Mouse (Mus musculus): ENCODE data around the gene Yju2. TPM values are rescaled to one million over a fixed set of nuclear protein-coding genes. Genes with fewer than 3 reads are reported as not detected.

Gene Yju2
- total RNA-seq, 2 experiments from 2014 or later, result 7.8 TPM

DNA sequence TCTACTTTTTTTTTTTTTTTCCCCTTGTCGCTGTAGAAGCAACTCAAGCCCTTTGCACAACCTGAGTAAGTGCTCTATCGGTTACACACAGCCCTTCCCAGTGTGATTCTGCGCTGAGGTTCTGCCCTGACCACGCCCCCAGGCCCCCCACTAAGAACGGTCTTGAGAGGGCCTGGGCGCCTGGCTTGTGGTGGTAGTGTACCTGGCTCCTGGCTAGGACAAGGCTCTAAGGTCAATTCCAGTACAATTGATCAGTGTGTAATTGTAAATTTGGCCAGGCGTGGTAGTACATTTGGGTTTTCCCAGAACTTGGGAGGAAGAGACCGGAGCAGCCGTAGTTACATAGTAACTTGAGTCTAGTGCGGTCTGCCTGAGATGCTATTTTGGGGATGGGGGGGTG is 48.1 kb downstream of the Yju2 start:
- no peak for DNase-seq

DNA sequence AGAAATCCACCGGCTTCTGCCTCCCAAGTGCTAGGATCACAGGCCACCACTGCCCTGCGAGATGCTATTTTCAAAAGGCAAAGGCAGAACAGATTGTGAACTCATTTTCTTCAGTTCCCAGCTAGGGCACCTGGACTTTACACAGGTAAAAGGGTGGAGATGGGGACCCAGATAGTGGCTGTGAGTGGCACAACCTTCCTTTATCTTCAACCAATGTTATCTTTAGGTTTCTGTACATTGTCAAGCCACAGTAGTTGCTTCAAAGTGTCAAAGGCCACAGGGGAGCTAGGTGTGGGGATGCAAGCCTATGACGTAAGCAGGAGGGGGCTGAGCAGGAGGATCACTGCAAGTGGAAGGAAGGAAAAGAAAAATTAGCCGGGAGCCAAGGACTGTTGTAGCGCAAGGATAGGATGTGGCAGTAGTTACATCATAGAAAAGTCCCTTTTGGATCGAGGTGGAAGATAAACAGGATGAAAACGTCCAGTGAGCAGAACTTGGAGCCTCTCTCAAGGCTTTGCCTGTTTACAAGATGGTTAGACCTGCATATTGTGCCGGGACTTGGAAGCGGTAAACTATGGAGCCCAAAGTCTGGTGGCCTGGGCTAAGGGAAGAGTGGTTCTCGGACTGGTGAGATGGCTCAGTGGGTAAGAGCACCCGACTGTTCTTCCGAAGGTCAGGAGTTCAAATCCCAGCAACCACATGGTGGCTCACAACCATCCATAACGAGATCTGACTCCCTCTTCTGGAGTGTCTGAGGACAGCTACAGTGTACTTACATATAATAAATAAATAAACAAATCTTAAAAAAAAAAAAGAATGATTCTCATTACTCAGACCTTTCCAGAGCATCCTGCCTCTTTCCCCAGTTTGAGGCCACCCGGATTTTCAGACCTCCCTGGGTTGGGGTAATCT is 48.8 kb downstream of the Yju2 start:
- DNase-seq, result no peak

DNA sequence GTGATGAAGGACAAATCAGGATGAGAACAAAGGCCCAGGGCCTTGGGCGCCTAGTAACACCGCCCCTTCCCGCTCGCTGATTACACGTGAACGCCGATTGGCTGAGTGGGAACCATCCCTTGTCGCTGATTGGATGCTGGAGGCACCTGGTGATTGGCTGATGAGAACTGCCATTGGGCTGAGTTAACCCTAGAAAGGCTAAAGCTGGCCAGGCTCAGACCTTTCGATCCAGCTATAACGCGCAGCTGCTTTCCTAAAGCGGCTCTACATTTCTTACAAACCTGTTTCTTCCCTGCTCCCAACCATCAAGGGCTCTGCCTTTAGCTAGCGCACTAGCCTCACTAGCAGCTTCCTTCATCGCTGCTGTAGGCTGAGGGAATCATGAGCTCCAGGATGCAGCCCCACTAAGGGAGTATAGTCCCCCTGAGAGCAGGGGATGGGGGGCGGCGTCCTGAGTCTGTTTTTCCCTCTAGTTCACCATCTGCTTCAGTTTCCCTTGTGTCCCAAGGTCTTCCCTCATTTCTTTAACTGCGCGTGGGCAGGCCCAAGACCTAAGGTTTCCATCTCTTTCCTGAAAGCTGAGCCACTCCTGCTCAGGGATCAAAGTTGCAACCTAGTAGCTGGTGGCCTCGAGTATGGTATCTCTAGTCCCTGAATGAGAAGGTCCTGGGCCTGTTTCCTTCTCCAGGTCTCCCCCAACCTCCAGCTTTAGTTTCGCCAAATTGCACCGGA is 49.6 kb downstream of the Yju2 start:
- DNase-seq, result peak; percentile 92

- DNase-seq, result peak; percentile 91
Measured at GRCm38 (mm10) chr17:56009088-56009961, 50.4 kb downstream of the Yju2 start.

GRCm38 (mm10) chr17:56009962-56010240 is 51.0 kb downstream of the Yju2 start:
- no peak for DNase-seq

DNA sequence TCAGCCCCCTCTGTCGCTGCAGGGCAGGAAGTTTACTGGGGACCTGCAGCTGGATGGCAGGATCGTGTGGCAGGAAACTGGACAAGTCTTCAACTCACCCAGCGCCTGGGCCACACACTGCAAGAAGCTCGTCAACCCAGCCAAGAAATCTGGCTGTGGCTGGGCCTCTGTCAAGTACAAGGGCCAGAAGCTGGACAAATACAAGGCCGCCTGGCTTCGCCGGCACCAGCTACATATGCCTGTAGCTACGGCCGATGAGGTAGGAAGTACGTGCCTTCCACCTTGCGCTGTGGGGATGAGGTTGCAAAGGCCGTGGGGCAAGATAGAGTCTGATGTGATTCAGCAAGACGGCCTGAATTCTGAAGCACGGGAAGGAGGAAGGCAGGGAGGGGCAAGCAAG is 51.4 kb downstream of the Yju2 start:
- DNase-seq, result no peak

DNA sequence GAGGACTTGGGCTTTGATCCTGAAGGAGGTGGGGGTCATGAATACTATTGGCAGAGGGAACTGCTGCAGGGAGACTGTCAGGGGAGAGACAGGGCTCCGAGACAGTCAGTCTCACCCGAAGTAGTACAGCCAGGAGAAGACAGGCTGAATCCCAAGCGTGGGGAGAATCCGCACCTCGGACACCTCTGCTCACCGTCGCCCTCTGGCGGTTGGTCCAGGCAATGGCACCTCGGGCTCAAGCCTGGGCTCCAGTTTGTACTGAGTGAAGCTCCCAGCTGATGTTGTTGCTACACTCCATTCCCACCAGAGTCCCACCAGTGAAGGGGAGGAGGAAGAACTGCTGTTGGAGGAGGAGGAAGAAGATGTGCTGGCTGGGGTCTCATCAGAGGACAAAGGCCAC is 51.8 kb downstream of the Yju2 start:
- peak; percentile 67 for DNase-seq

DNA sequence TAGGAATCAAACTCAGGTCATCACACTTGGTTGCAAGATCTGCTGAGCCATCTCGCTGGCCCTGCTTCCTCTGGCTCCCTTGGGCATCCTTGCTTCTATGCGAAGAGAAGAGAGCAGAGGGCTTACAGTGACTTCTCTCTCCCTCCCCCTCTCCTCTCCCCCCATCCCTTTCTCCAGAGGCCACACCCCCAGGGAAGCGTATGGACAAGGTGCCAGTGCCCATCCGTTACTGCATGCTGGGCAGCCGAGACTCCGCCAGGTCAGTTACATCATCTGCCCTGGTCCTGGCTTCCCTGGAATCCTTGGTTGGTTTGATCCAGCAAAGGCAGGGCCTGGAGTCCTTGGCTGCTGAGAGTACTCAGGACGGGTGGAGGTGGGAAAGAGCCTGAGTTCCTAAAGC is 52.5 kb downstream of the Yju2 start:
- no peak for DNase-seq

- no peak for DNase-seq
Measured at GRCm38 (mm10) chr17:56015293-56015692, 56.4 kb downstream of the Yju2 start.

- DNase-seq, result no peak
Measured at GRCm38 (mm10) chr17:56016382-56016781, 57.5 kb downstream of the Yju2 start.

- DNase-seq, result no peak
Measured at GRCm38 (mm10) chr17:56016793-56017785, 58.2 kb downstream of the Yju2 start.

- DNase-seq, result no peak
Measured at GRCm38 (mm10) chr17:56017848-56018247, 58.9 kb downstream of the Yju2 start.

Other genes starting within 250 kb of the Yju2 start
- gene Pot1b, start 246.5 kb upstream of the Yju2 start, total RNA-seq (2021), result 1 to 10 TPM; 1.3 to 2.4 TPM
- gene Adgre4, start 209.1 kb upstream of the Yju2 start, total RNA-seq (2021), result under 1 TPM in 1 of 2 experiments, not detected in 1; 0.19 TPM
- gene Zfp119a, start 80.2 kb upstream of the Yju2 start, total RNA-seq (2021), result 1 to 10 TPM; 2.7 to 3.2 TPM
- 1 to 10 TPM; 2.6 to 3.4 TPM for gene Zfp959, start 67.0 kb upstream of the Yju2 start, total RNA-seq (2021)
- 1 to 10 TPM; 3.0 to 3.1 TPM for gene Zfp119b, start 9.6 kb upstream of the Yju2 start, total RNA-seq (2021)
- under 1 TPM in 1 of 2 experiments, not detected in 1; 0.31 TPM for gene Ebi3, start 6.5 kb upstream of the Yju2 start, total RNA-seq (2021)
- under 1 TPM in 1 of 2 experiments, not detected in 1; 0.28 TPM for gene Shd, start 11.4 kb downstream of the Yju2 start, total RNA-seq (2021)
- not detected for gene Fsd1, start 27.4 kb downstream of the Yju2 start, total RNA-seq (2021)
- gene Stap2, start 46.5 kb downstream of the Yju2 start, total RNA-seq (2021), result 1 to 10 TPM; 2.6 to 4.9 TPM
- gene Mpnd, start 46.6 kb downstream of the Yju2 start, total RNA-seq (2021), result 10 to 100 TPM; 43.3 to 44.4 TPM
- gene Sh3gl1, start 77.5 kb downstream of the Yju2 start, total RNA-seq (2021), result 10 to 100 TPM; 10.8 to 12.4 TPM
- gene Chaf1a, start 81.3 kb downstream of the Yju2 start, total RNA-seq (2021), result 1 to 10 TPM in 1 of 2 experiments, under 1 TPM in 1; 0.79 to 1.3 TPM
- 10 to 100 TPM; 42.7 to 46.1 TPM for gene Ubxn6, start 115.9 kb downstream of the Yju2 start, total RNA-seq (2021)
- gene Hdgfl2, start 120.5 kb downstream of the Yju2 start, total RNA-seq (2021), result 10 to 100 TPM; 21.5 to 24.2 TPM
- 100 to 1,000 TPM; 177 to 234 TPM for gene Plin4, start 150.7 kb downstream of the Yju2 start, total RNA-seq (2021)
- 10 to 100 TPM; 27.7 to 29.0 TPM for gene Plin5, start 158.5 kb downstream of the Yju2 start, total RNA-seq (2021)
- 10 to 100 TPM; 13.4 to 24.9 TPM for gene Lrg1, start 162.9 kb downstream of the Yju2 start, total RNA-seq (2021)
- 1 to 10 TPM; 1.9 to 4.2 TPM for gene Sema6b, start 181.2 kb downstream of the Yju2 start, total RNA-seq (2021)
- under 1 TPM; 0.64 to 0.78 TPM for gene Tnfaip8l1, start 203.4 kb downstream of the Yju2 start, total RNA-seq (2021)
- gene Mydgf, start 224.8 kb downstream of the Yju2 start, total RNA-seq (2021), result 10 to 100 TPM; 20.3 to 21.7 TPM

Measured in gastrocnemius, postnatal 25 days (tissue).